Mouse (Mus musculus) B cell, adult 2 months (primary cell): ENCODE measurements around the gene Rcc1l.
A peak's percentile ranks its signal among the peaks of the same experiment; 100 is the strongest.

ENCODE experiments used
- DNase-seq, 2 experiments: peaks; one replicate each; pipeline ENCODE4 v3.0.0; 2022

Gene Rcc1l

GRCm38 (mm10) chr5:134114981-134115380 is 61.6 kb downstream of the Rcc1l start:
- no peak for DNase-seq

GRCm38 (mm10) chr5:134105829-134106228 is 70.7 kb downstream of the Rcc1l start:
- no peak for DNase-seq

GRCm38 (mm10) chr5:134102720-134103119 is 73.9 kb downstream of the Rcc1l start:
- DNase-seq: peak; percentile 28 to 53

- no peak for DNase-seq
Measured at GRCm38 (mm10) chr5:134101883-134102282, 74.7 kb downstream of the Rcc1l start.

GRCm38 (mm10) chr5:134101322-134101721 is 75.3 kb downstream of the Rcc1l start:
- no peak for DNase-seq

- DNase-seq: no peak
Measured at GRCm38 (mm10) chr5:134100232-134100771, 76.3 kb downstream of the Rcc1l start.

- peak; percentile 87 for DNase-seq
Measured at GRCm38 (mm10) chr5:134099496-134100211, 76.9 kb downstream of the Rcc1l start, which contains the start of gene Castor2. TSS of gene Castor2 (plus strand) at chr5:134099711.

GRCm38 (mm10) chr5:134098976-134099375 is 77.6 kb downstream of the Rcc1l start:
- DNase-seq: peak; percentile 15 to 27

- DNase-seq: no peak
Measured at GRCm38 (mm10) chr5:134098341-134098902, 78.2 kb downstream of the Rcc1l start.
